Mouse (Mus musculus) olfactory bulb, adult 2 months (tissue): Measurements from ENCODE around the gene Cep162. TPM values are rescaled to one million over a fixed set of nuclear protein-coding genes. Genes with fewer than 3 reads are reported as not detected.

ENCODE experiments used
- H3K27ac ChIP-seq: fragments of 200-500 bp; 2 replicates; pipeline ENCODE4 v1.5.1; 2012; ENCODE audit warnings: low read depth, low read length; ENCODE audit not compliant: insufficient read depth
- H3K4me1 ChIP-seq: fragments of 200-500 bp; 2 replicates; pipeline ENCODE4 v1.6.1; 2012; ENCODE audit warnings: low read length; ENCODE audit not compliant: control insufficient read depth, insufficient read depth
- H3K4me3 ChIP-seq: fragments of 200-500 bp; 2 replicates; pipeline ENCODE4 v1.5.1; 2012; ENCODE audit warnings: mild to moderate bottlenecking, low read depth, low read length, moderate library complexity; ENCODE audit not compliant: insufficient read depth
- CTCF ChIP-seq: fragments of 200-500 bp; IDR thresholded peaks from 2 replicates; pipeline ENCODE4 v1.5.1; 2012; ENCODE audit warnings: low read depth, mild to moderate bottlenecking, low read length, moderate library complexity; ENCODE audit not compliant: insufficient read depth
- POLR2A ChIP-seq: fragments of 200-500 bp; IDR thresholded peaks from 2 replicates; pipeline ENCODE4 v1.6.1; 2012; ENCODE audit warnings: mild to moderate bottlenecking, low read depth, low read length, moderate library complexity; ENCODE audit not compliant: insufficient read depth
- WGBS: fragments of 180-500 bp; shearing (Covaris S2); methylation state at CpG from one replicate; pipeline ENCODE4 v1.1.7; 2018; 5-methylcytosine and 5-hydroxymethylcytosine counted together
- polyA plus RNA-seq: library from polyadenylated mRNA; stranded (reverse); fragments of >200 nt; gene quantifications from 2 replicates; pipeline ENCODE4 v1.2.4, GENCODE M21; 2012; ENCODE audit warnings: low replicate concordance; ENCODE audit not compliant: missing spikeins, insufficient read depth, insufficient read length

Gene Cep162
- polyA plus RNA-seq, 1 experiment = not detected

GRCm38 (mm10) chr9:87200919-87201318 is 54.4 kb downstream of the Cep162 start:
- Histone ChIP-seq H3K4me1 (no peaks in the 10 kb centered on the region), H3K27ac (no peak overlapping the region), H3K4me3 (no peak overlapping the region)
- TF ChIP-seq CTCF = no peak
- no peak for TF ChIP-seq POLR2A
- WGBS = 95% methylated on average over 4 of the region's 4 CpGs

GRCm38 (mm10) chr9:87200426-87200825 is 54.9 kb downstream of the Cep162 start:
- 94% methylated on average over 5 of the region's 5 CpGs for WGBS
- Histone ChIP-seq H3K4me3 (no peak overlapping the region), H3K4me1 (no peaks in the 10 kb centered on the region), H3K27ac (no peak overlapping the region)
- no peak for TF ChIP-seq CTCF
- no peak for TF ChIP-seq POLR2A

GRCm38 (mm10) chr9:87198036-87198435 is 57.3 kb downstream of the Cep162 start:
- TF ChIP-seq CTCF (no peak), POLR2A (no peak)
- no peak overlapping the region for H3K4me3 ChIP-seq
- 93% methylated on average over 6 of the region's 6 CpGs for WGBS
- H3K4me1 ChIP-seq = no peaks in the 10 kb centered on the region
- H3K27ac ChIP-seq = no peak overlapping the region

GRCm38 (mm10) chr9:87197277-87197676 is 58.1 kb downstream of the Cep162 start:
- 50% methylated on average over 3 of the region's 3 CpGs for WGBS
- TF ChIP-seq CTCF (no peak), POLR2A (no peak)
- H3K4me1 ChIP-seq = no peaks in the 10 kb centered on the region
- H3K4me3 ChIP-seq = no peak overlapping the region
- H3K27ac ChIP-seq = no peak overlapping the region

- no peak for TF ChIP-seq POLR2A
- TF ChIP-seq CTCF = no peak
- no peaks in the 10 kb centered on the region for H3K4me1 ChIP-seq
- WGBS = 93% methylated on average over 1 of the region's 1 CpGs
- no peak overlapping the region for H3K27ac ChIP-seq
- H3K4me3 ChIP-seq = no peak overlapping the region
Measured at GRCm38 (mm10) chr9:87193721-87194120, 61.6 kb downstream of the Cep162 start.

- TF ChIP-seq POLR2A (no peak), CTCF (no peak)
- peaks cover 2% of the 10 kb centered on the region; the same call in 1 of the 2 replicates for H3K4me1 ChIP-seq
- WGBS = 88% methylated on average over 4 of the region's 4 CpGs
Measured at GRCm38 (mm10) chr9:87187336-87187735, 68.0 kb downstream of the Cep162 start.

GRCm38 (mm10) chr9:87182231-87182630 is 73.1 kb downstream of the Cep162 start:
- 87% methylated on average over 10 of the region's 10 CpGs for WGBS

More at GRCm38 (mm10) chr9:87187336-87187735, 68.0 kb downstream of the Cep162 start:
- Histone ChIP-seq H3K4me3 (no peak overlapping the region), H3K27ac (no peak overlapping the region)

GRCm38 (mm10) chr9:87178534-87178933 is 76.8 kb downstream of the Cep162 start:
- Histone ChIP-seq H3K4me1 (peaks cover under 1% of the 10 kb centered on the region; the same call in 1 of the 2 replicates), H3K27ac (no peak overlapping the region), H3K4me3 (no peak overlapping the region)
- TF ChIP-seq CTCF (no peak), POLR2A (no peak)
- 77% methylated on average over 7 of the region's 7 CpGs for WGBS

More at GRCm38 (mm10) chr9:87182231-87182630, 73.1 kb downstream of the Cep162 start:
- Histone ChIP-seq H3K4me3 (no peak overlapping the region), H3K4me1 (peaks cover 2% of the 10 kb centered on the region; the same call in 1 of the 2 replicates), H3K27ac (no peak overlapping the region)
- no peak for TF ChIP-seq CTCF
- TF ChIP-seq POLR2A = no peak

- H3K27ac ChIP-seq = no peak overlapping the region
- no peak overlapping the region for H3K4me3 ChIP-seq
- peaks cover 8% of the 10 kb centered on the region for H3K4me1 ChIP-seq
- 89% methylated on average over 3 of the region's 3 CpGs for WGBS
- no peak for TF ChIP-seq CTCF
- no peak for TF ChIP-seq POLR2A
Measured at GRCm38 (mm10) chr9:87171517-87171916, 83.8 kb downstream of the Cep162 start.

GRCm38 (mm10) chr9:87170891-87171290 is 84.4 kb downstream of the Cep162 start:
- no peak overlapping the region for H3K27ac ChIP-seq
- no peak for TF ChIP-seq POLR2A
- no peak for TF ChIP-seq CTCF
- H3K4me1 ChIP-seq = peaks cover 8% of the 10 kb centered on the region
- 68% methylated on average over 3 of the region's 3 CpGs for WGBS
- no peak overlapping the region for H3K4me3 ChIP-seq
